Mouse (Mus musculus) adipocyte (in vitro differentiated cells): ENCODE data around the gene Meis1.

ENCODE experiments used
- DNase-seq: peaks from one replicate; pipeline ENCODE4 v3.0.0-alpha.2; 2016; ENCODE audit warnings: low spot score

Meis1 gene

DNA sequence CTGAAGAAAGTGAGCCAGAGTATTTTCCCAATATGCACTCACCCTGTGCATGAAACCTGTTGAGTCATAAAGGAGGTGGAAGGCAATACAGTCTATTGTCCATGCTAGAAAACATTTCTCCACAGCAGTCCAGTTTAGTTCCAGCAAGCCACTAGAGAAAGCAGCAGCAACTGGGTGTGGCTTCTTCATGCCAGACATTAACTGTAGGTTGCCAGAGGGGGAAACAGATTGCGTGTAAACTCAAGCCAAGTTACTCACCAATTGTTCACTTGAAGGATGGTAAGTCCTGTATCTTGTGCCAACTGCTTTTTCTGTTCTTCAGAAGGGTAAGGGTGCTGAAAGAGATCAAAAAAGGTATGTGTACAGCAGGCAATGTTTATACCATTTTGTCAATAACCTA, 113.4 kb downstream of the Meis1 start:
- peak; percentile 39 for DNase-seq

DNA sequence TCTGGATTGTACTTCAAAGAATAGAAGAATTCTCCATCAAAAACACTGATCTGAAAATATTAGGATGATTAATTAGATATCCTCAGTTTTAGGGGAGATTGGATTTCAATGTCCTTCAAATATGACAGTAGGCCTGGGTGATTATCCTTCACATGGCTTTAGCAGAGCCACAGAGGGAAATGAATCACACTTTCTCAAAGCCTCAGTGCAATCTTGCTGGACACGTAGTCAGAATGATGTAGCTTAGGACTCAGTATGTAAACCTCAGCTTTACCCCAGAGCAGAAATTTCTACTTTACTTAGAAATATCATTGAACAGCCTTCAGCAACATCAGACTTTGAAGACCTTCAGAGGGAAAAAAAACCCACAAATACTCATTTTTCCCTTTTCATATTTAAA, 113.9 kb downstream of the Meis1 start:
- no peak for DNase-seq

DNA sequence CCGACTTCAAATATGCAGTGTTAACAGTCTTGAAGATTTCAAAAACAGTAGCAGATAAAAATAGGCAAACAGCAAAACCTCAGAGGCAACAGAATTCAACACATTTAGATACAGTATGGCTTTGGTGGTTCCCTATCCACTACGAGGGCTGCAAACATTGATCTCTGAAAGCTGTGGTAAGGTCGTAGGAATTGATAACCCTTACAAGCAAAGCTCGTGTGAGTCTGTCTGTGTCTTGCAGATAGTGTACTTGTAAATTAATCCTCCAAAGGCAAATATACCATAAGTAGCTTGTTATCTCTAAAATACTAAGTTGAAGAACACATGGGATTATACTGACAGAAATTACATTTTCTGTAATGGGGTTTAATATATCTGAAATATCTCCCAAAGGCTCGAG, 114.5 kb downstream of the Meis1 start:
- no peak for DNase-seq

DNA sequence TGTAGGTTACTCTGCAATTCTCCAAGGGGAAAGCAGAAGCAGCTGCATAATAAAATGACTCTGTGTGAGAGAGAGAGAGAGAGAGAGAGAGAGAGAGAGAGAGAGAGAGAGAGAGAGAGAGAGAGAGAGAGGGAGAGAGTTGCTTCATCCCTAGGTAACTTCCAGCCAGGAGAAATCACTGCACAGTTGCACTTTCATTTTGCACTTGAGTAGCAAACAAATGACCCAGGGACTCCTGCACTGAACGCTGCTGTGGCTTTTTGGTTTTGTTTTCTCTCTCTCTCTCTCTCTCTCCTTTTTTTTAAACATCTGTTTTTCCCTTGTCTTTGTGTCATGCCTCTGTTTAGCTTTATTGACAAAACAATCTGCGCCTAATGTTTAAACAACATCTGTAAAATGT, 118.3 kb downstream of the Meis1 start:
- DNase-seq = no peak

DNA sequence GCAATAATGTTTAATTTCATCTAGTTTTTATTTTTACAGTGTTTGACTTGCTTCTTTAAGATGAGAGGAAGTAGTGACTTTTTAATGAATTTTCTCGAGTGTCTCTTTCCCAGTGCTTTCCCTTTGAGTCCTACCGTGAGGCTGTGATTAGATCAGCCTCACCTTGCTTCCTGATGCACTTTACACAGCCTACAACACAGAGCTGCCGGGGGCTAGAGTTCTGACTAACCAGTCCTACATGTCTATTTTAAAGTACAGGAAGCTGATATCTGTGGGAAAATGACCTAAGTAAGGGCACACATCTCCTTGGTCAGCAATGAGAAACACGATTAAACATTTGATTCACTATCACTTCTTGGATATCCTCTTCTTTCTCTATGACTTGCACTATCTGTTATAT, 119.9 kb downstream of the Meis1 start:
- DNase-seq = no peak

DNA sequence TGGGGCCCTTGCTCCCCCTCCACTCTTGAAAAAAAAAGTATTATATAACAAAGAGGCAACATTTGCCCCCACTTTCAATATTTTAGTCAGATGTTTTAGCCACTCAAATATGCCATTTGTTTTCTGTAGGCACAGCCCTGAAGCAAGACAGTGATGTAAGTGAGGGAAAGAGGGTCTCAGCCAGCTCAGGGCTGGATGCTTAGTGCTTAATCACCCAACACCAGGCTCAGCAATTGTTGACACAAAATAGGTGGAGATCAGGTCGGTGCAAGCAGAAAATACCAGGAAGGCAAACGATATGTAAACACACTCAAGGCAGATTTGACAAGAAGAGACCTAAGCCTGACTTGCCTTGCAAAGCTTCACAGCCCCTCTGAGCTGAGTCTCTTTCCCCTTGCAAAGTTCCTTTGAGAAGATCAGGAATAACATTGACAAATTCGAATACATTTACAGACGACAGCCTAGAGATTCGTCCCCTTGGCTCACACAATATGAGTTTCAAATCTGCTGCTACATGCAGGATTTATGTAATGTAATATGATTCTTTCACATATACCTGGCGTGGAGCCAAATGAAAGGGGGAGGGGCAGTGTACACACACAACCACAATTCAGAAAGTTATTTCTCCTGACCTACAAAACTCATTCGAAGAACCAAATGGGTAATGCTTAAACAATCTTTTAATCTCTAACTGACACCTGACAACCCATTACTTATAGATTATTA, 120.7 kb downstream of the Meis1 start:
- DNase-seq = peak; percentile 32

DNA sequence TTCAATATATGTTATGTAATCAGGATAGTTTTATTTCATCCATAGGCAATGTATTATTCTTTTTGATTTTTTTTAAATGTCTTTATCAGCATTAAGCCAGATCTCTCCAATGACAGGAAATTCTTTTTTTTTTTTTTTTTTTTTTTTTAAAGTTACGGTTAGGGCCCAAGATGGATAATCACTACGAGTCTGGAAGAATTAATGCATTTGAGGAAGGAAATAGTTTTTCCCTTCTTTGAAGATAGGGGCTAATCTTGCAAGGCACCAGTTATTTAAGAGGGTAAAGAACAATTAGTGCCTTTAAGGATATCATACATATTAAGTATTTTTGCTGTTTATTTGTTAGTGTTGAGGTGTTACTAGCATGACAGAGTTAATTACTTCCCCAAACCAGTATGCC, 121.5 kb downstream of the Meis1 start:
- no peak for DNase-seq

DNA sequence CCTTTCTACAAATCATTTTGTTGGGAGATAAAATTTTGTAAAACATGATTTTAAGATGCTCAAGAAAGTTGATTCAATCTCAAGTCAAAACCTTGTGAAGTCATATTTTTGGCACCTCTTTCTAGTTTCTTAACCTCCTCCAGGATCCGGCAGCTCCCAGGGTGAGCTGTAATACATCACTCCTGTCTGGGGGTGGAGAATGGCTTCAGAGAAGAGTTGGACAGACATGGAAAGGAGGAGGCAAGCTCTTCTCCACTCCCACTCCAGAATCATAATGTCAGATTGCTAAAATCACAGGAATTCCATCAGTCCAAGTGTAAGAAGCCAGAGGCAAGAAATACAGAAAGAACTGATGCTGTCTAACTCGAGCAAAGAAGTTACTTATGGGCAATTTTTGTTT, 126.3 kb downstream of the Meis1 start:
- peak; percentile 50 for DNase-seq

DNA sequence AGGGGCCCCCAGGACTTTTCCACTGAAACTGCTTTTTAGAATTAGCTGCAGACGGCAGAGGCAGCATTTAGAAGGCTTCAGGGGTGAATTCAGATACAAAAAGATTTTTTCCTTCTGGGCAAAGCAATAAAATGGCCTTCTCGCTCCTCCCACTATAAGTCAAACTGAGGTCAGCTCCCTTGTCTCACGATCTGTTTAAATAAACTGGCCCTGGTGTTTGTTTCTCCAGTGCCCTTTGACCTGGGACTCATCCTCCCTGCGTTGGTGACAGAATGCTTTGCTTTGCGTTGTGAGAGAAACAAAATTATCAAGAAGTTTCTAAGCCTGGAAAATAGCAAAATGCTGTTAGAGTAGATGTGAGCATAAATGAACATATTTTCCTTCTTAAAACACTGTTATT, 129.6 kb downstream of the Meis1 start:
- DNase-seq = no peak

DNA sequence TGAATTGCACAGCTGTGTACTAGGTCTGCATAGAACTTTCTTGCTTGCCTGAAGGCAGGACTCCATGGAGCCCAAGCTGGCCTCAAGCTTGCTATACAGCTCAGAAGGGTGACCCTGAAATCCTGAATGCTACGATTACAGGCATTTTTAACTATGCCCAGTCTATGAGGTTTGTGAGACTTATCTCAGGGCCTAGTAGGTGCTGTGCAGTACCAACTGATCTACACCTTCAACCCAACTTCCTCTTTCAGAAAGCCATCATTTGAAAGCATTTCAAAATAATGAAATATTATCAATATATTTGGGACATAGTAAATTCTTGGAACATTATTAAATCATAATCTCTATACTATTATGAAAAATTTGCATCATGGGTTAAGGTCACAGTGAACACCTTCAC, 130.1 kb downstream of the Meis1 start:
- DNase-seq = no peak

DNA sequence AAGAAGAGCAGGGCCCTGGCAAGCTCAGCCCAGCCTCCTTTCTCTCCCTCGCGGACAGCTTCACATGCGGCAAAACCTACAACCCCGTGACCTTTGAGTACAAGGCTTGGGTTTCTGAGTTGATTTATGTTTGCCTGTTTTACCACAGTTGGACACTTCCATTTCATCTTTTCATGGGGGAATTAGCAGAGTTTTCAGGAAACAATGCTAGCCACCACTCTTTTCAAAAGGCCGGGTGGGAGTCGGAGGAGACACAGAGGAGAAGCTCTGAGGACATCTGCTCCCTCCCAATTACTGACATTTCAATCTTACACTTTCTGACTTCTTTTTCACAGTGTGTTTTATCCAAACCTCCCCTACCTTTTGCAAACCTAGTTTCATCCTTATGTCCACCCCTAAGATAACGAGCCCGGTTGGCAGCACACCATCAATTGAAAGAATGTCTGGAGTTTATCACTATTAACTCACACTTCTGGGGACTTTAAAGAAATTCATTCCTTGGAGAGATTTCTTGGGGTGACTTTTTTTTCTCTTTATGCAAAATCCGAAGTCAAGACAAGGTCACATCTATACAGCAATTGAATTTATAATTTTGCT, 133.0 kb downstream of the Meis1 start:
- peak; percentile 75 for DNase-seq

DNA sequence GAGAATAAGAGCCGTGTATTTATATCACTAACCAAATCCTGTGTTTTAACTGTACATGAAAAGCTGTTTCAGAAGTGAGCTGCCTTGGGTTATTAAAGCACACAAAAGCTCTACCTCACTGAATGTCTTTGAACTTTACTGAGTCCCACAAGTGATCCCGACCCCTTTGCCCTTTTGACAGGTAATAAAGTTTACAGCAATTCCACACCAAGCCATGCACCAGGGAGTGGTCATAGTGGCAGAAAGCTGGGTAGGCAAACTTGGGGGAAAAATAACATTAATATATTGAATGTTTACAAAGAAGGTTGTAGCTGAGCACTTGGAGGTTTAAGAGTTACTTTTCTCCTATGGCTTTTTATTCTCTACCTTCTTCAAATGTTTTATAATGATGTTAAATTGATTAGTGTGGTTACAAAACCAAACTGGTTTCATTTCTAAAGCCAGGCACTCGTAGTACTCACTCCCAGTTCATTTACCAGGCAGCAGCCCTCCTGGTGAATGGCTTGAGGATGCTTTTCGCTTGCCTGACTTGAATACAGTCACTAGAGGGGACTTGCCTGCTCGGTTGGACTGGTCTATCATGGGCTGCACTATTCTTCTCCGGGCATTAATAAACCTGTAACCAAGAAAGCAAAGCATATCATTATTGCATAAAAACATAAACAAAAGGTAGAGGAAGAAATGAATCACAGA, 133.6 kb downstream of the Meis1 start:
- no peak for DNase-seq

DNA sequence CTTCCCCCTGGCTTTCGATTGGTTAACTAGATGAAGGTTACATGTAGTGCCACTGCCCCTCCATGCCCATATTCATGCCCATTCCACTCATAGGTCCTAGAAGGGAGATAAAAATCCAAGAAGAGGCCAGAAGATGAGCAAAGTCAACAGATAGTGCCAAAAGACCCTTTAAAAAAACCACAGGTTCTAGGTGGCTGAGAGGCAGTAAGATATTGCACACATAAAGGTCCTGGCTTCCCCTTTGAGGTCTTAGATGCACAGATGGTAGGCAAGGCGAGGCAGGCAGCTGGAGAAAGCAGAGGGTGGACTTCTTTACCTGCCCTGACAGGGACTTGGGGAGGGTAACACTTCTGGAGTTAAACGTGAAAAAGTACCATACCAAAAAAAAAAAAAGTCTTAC, 134.8 kb downstream of the Meis1 start:
- DNase-seq = no peak

DNA sequence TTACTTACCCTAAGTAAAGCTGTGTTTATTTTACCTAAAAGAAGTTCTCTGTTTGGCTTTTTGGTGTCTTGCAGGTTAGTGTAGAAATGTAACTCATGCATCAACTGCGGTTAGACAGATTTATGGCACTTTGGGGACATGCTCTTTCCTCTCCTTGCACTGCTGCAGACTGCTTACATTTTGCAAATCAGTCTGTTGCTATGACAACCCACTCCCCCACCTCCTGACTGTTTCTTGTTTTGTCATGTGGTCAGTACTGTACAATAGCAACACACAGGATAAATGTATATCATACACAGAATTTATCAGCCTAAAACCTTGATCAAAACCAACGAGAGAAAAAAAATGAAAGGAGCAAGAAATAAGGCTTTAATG, 135.3 kb downstream of the Meis1 start:
- DNase-seq = peak; percentile 74

DNA sequence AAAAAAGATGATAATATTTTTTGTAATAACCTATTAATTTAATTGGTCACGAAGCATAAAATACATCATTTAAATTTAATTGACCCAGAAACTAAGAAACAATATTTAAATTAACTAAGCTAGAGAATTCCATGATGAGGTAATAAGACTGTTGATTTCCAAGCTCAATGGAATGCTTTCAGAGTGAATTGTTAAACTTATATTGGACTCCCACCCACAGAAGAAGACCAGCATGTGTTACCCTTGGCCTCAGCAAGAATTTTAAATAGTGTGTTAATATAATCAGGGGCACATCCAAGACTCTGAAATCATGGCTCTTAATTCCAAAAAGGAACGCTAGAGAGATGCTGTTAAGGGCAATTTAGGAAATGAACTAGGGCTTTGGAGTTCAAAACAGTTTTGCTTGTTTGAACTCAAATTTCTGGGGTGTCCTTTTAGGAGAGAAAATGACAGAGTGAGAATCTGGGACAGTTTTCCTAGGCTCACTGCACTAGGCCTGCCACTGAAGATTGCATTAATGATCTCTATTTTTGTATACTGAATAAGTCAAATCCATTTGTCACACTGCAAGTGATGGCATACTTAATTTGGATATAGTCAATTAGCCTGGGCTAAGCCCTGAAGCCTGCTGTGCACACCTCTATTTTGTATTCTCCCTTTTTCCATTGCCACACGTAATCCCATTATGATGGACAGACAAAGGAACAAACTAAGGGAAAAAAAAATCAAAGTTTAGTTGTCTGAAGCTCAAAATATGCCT, 135.9 kb downstream of the Meis1 start:
- no peak for DNase-seq

DNA sequence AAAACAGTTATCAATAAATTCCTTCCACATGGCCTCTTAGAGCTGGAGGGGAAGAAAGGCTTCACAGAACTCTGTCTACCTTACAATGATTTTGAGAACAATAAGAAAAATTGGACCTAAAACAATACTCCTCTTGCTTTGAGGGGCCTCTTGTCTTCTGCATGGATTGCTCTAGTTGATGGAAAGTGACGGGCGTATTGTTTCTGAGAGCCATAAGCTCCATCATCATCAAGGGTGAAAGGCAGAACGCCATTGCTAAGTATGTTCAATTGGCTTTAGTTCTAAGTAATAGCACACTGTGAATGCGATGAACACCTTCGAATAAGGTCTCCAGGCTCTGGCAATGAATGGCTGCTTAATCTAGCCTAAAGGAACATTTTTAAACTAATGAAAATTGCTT, 136.5 kb downstream of the Meis1 start:
- no peak for DNase-seq

DNA sequence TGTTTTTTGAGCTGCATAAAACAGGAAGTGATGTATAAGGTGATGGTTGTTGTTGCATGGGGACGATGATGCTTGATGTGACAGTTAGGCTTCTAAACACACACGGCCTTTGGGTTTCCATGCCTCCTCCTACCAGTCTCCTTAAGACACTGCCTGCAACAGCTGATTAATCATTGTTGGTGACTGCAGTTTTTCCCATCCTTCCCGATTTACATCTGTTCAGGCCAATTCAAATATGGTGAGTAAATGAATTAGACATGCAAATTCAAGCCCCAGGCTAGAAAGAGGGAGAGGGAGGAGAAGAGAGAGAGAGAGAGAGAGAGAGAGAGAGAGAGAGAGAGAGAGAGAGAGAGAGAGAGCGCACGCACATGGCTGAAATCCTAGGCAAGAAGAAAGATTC, 138.0 kb downstream of the Meis1 start:
- no peak for DNase-seq

DNA sequence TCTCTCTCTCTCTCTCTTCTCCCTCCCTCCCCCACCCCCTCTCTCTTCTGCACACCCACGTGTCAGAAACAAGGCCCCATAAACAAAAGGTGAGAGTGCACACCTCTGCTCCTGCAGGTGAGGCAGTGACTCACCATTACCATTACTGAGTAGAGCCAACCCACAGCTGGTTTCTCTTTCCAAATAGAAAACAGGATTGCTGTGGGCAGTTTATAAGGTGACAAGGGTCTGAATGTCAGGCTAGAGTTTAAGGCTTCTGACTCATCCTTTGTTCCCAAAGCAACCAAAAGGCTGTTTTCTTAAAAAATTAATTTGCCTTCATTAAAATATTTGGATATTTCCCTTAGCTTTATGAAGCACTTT, 139.3 kb downstream of the Meis1 start:
- no peak for DNase-seq

DNA sequence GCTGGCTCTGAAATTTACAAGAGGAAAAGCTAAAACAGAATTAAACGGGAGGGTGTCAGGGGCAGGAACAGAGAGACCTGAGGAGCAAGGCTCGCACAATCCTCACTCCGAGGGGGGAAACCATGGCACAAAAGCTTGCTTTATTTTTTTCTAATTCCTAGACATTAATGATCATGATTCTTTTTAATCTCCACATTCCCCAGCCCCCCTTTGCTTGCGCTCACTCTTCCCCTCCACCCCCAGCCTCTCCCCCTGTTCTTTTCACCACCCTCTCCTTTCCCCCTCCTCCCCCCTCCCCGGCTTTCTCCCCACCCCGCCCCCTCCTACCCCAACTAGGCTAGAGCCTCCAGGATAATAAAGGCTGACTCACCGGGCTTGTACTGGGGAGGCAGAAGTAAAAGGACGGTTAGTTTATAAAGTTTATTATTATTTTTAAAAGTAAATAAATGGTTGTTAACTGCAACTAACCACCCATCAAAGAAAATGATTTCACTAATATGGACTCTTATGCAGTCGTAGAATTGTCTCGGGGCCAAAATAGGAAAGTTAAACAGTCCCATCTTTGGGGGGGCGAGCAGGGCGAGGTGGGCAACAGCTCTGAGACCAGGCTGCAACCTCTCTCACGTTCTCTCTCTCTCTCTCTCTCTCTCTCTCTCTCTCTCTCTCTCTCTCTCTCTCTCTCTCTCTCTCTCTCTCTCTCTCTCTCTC, 139.9 kb downstream of the Meis1 start:
- peak; percentile 42 for DNase-seq

DNA sequence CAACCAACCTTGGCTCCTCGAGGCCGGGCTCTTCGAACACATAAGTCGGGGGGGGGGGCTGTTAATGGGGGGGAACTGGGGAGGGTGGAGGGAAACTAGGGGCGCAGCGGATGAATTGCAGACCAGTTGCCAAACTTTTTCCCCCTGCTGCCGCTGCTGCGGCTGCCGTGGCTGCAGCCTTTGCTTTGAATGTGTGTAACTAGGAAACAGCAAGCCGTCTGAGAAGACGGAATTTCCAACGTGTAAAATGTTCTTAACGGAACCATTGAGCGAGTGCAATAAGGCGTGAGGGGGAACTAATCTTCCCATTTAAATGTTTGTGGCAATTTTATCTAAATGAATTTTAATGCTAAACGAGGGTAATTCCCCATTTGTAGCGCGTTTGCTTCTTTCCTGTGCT, 140.8 kb downstream of the Meis1 start:
- DNase-seq = peak; percentile 64

DNA sequence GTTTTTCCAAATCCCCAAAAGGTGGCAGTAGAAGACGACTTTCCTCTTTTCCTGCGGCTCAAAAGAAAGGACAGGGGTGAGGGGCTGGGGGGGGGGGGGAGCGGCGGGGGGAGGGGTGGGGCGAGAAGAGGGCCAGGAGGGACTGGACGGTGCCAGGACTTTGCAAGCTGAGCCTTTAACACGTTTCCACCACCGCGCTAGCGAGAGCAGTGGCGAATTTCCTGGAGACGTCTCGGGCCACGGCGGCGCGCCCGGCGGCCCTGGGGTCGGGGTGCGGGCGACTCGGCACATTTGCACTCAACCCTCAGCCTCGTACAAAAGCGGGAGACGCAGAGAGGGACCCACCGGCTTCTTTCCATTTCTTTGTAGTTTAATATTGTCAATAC, 141.2 kb downstream of the Meis1 start:
- peak; percentile 90 for DNase-seq

DNA sequence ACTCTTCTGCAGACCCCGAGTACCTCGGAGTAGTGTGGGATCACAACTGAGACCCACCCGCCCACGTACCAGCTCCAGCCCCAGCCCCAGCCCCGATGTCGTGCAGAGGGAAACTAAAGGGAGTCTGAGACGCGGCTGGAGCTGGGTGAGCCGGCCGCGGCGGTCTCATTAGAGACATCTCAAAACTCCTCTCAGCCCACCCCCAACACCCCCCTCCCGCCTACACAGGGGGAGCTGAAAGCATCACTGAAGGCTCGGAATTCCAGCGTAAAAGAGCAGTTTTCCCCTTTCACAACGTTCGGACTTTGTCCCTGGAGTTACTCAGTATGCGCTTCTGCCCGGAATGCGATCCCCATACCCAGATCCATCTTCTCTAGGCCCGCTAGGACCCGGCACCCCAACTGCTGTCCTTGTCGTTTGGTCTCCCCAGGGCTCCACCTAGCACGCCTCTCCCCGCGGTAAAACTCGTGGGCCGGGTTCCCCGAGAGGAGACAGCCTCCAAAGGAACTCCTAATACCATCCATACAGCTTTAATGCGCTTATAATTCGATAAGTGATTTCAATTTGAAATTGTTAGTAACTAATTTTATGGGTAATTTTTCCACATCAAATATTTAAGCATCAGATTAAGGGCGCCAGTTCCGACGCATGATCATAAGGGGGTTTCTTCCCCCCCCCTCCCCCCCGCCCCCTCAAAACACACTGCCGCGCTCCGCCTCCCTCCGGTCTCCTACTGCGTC, 141.7 kb downstream of the Meis1 start:
- peak; percentile 58 for DNase-seq
